Mouse (Mus musculus) kidney, adult 2 months (tissue): ENCODE data around the gene Mpv17. TPM values are rescaled to one million over a fixed set of nuclear protein-coding genes. Genes with fewer than 3 reads are reported as not detected.
A peak's percentile ranks its signal among the peaks of the same experiment; 100 is the strongest.

Experiments
- DNase-seq: peaks from one replicate; pipeline ENCODE4 v3.0.0; 2021
- H3K27ac ChIP-seq: fragments of 200-500 bp; 2 replicates; pipeline ENCODE4 v1.5.1; 2012; ENCODE audit warnings: low read depth, low read length, control low read depth, inconsistent platforms; ENCODE audit not compliant: insufficient read depth
- H3K27me3 ChIP-seq: fragments of 200-500 bp; replicated peaks from 2 replicates; pipeline ENCODE4 v1.6.1; 2012; ENCODE audit warnings: mild to moderate bottlenecking, moderate library complexity, low read length, inconsistent platforms; ENCODE audit not compliant: control insufficient read depth, insufficient read depth
- H3K36me3 ChIP-seq: fragments of 200-500 bp; 2 replicates; pipeline ENCODE4 v1.6.1; 2012; ENCODE audit warnings: mild to moderate bottlenecking, moderate library complexity, low read length, inconsistent platforms; ENCODE audit not compliant: control insufficient read depth, insufficient read depth
- H3K4me1 ChIP-seq: fragments of 200-500 bp; 2 replicates; pipeline ENCODE4 v1.6.1; 2011; ENCODE audit warnings: low read length; ENCODE audit not compliant: control insufficient read depth, insufficient read depth
- H3K4me3 ChIP-seq: fragments of 200-500 bp; 2 replicates; pipeline ENCODE4 v1.5.1; 2011; ENCODE audit warnings: mild to moderate bottlenecking, low read depth, low read length, control low read depth; ENCODE audit not compliant: insufficient read depth
- CTCF ChIP-seq: fragments of 200-500 bp; conservative IDR thresholded peaks from 2 replicates; pipeline ENCODE4 v1.5.1; 2011; ENCODE audit warnings: low read depth, mild to moderate bottlenecking, control low read depth, low read length, moderate library complexity, mixed read lengths; ENCODE audit not compliant: insufficient read depth, insufficient read length
- POLR2A ChIP-seq: fragments of 200-500 bp; IDR thresholded peaks from one replicate; pipeline ENCODE4 v1.6.1; 2011; ENCODE audit warnings: low read depth, low read length, control low read depth
- WGBS: fragments of 180-500 bp; shearing (Covaris S2); methylation state at CpG from one replicate; pipeline ENCODE4 v1.1.7; 2018; 5-methylcytosine and 5-hydroxymethylcytosine counted together
- polyA plus RNA-seq: library from polyadenylated mRNA; depleted of rRNA; stranded (reverse); fragments of >200 nt; gene quantifications from 2 replicates; pipeline ENCODE4 v1.2.3, GENCODE M21; 2012; rRNA removed

Gene Mpv17
- 212 and 233 TPM in 2 replicates for polyA plus RNA-seq

DNA sequence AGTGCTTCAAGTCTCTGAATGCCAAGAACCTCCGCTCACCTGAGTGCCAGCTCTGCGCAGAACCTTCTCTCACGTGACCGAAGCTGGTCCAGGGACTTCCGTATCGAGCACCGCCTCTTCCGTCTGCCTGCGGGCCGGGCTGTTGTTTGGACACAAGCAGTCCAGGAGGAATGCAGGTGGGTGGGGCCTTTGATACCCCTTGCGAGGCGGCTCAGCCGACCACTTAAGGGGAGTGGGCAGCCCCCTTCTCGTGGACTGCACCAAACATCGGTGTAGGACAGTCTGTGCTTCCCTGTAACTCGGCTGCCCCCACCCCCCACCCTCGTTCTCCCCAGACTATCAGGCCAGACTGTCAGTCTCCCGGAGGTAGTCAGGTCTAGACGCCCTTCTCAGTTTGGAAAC is at the start of gene Mpv17:
Mpv17 (minus strand) TSS at position 100 of the 402 bp plus-strand sequence.
- WGBS = under 1% methylated on average over 19 of the region's 19 CpGs
- peak within 1 kb of the TSS; percentile 76 for H3K27ac ChIP-seq
- H3K36me3 ChIP-seq = peaks cover 5% of the 10 kb centered on the region; the same call in 1 of the 2 replicates
- TF ChIP-seq POLR2A = peak; percentile 53
- TF ChIP-seq CTCF = no peak
- peak; percentile 94 for DNase-seq
- peak within 1 kb of the TSS; percentile 82 for H3K4me3 ChIP-seq
- H3K4me1 ChIP-seq = peaks cover 2% of the 10 kb centered on the region; the same call in 1 of the 2 replicates
- H3K27me3 ChIP-seq = no peaks in the 10 kb centered on the region

DNA sequence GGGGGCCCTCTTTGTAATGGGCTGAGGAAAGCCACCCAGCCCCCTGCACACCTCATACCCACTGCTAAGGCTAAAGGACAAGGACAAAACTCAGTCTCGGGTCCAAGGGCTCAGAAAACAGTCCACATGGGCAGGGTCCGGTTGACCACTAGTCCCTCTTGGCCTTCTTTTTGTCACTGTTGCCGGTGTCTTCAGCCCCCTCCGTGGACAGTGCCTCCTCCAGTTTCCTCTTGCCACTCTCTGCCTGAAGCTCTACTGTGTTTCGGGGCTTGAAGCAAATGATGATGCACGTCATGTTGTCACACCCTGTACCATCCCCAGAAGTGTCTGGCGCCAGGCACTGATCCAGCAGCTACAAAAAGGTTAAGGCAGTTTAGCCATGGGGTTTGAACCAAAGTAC is 48.9 kb upstream of the Mpv17 start:
- Histone ChIP-seq H3K27me3 (no peaks in the 10 kb centered on the region), H3K4me1 (no peaks in the 10 kb centered on the region; the same call in 1 of the 2 replicates), H3K27ac (peak overlapping the region; percentile 80; the same call in 1 of the 2 replicates), H3K4me3 (0 out of 2 replicates have a peak overlapping the region, but pooled peaks have one; percentile 74), H3K36me3 (peaks cover 5% of the 10 kb centered on the region)
- no peak for TF ChIP-seq POLR2A
- WGBS = 89% methylated on average over 7 of the region's 7 CpGs
- DNase-seq = no peak

DNA sequence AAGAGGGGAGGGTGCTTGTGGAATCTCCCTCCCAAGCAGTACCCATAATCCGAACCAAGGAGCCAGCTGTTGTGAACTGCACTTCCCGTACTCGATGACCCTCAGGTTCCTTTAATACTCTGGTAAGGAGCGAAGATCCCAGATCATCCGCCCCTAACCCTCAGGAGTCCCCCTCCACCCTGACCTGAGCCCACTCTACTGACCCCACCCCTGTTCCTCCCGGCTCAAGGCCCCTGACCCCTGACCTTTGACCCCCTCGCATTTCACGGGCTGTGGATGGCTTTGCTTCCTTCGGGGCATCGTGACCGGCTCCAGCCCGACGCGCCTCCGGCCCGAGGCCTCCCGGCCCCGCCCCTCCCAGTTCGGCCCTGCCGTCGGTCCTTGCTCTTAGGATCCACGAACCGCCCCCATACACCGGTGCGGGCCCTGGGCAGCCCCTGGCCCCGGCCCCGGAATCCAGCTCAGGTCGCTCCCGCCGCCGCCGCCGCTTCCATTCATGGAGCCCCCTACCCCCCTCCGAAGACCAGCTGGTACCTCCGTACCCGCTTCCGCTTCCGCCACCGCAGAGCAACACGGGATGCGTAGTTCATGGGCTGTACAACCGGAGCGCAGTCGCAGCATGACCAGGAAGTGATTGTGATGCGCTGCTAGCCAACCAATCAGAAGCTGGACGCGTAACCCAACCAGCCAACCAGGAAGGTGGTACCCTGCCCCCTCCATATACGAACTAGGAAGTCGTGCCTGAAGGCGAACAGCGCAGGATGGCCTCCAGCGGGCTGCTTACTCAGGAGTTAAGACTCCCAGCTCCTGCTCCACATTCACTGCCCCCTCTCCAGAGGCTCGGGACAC is 47.9 kb upstream of the Mpv17 start, which contains the start of gene Zfp513:
Zfp513 (minus strand) TSS at position 562 of the 849 bp plus-strand sequence.
- Histone ChIP-seq H3K4me1 (no peaks in the 10 kb centered on the region; the same call in 1 of the 2 replicates), H3K4me3 (peak within 1 kb of the TSS; percentile 74), H3K27me3 (no peaks in the 10 kb centered on the region), H3K36me3 (peaks cover 5% of the 10 kb centered on the region), H3K27ac (peak within 1 kb of the TSS; percentile 80)
- peak; percentile 99 for DNase-seq
- WGBS = under 1% methylated on average over 53 of the region's 53 CpGs
- TF ChIP-seq POLR2A (peak; percentile 72), CTCF (no peak)

DNA sequence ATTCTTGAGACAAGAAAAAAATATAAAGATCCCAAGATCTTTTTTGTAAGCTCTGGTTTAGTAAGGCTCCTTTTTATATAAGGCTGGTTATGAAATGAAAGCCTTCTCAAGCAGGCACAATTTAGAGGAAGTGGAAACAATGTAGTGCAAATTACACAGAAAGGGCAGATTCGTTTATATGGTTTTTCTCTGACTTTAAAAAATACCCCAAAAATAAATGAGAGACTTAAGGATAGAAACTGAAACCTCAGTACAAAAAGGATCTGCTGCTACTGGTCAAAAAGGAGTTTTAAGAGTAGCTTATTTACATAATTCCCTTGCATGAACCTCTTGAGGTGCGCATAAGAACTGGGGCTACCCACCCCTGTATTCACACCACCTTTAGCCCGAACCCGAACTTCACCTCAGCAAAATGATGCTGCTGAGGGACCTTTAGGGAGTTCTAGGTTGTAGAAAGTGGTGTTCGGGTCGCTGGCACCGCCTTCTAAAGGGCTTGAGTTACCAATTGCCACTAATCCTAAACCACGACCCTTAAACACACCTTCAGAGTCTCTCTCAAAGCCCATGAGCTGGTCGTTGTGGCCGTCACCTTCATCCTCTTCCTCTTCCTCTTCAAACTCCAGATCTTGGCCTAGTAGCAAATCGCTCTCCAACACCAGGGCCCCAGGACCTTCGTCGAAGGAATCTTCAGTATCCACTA is 47.1 kb upstream of the Mpv17 start:
- WGBS = 10% methylated on average over 13 of the region's 13 CpGs
- peak overlapping the region; percentile 71 for H3K4me3 ChIP-seq
- peak overlapping the region; percentile 29 for H3K27ac ChIP-seq
- no peaks in the 10 kb centered on the region for H3K27me3 ChIP-seq
- DNase-seq = no peak
- TF ChIP-seq CTCF (no peak), POLR2A (no peak)
- H3K36me3 ChIP-seq = peaks cover 8% of the 10 kb centered on the region
- no peaks in the 10 kb centered on the region; the same call in 1 of the 2 replicates for H3K4me1 ChIP-seq

DNA sequence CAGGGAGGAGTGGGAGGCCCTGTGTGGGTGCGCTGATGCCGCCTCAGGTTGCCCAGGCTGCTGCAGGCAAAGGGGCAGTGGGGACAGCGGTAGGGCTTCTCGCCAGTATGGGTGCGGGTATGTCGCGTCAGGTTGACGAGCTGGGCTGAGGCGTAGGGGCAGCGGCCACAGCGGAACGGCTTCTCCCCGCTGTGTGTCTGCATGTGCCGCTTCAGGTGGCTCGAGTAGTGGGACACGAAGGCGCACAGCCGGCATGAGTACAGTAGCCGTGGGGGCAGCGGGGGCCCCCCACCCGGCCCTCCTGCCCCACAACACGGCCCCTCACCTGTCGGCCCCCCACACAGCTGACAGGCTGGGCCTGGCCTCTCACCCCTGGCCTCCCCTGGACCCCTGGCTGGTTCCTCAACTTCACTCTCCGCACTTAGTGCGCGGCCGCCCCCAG is 46.3 kb upstream of the Mpv17 start:
- peaks cover 10% of the 10 kb centered on the region for H3K36me3 ChIP-seq
- no peak overlapping the region for H3K4me3 ChIP-seq

DNA sequence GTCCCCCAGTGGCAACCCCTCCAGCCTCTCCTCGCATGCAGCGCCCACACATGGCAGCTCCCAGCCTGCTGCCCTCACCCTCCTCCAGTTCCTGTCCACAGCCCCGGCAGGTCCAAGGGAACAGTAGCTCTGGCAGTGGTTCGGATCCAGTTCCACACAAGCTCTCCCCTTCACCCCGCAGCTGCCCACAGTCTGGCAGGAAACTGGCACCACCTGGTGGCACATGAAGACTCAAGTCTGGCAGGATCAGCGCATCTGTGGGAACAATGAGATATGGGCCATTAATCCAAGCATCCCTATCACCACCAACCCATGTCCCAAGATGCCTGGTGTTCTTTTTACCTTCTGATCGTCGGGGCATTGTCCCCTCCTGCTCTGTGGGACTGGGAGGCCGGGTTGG is 45.8 kb upstream of the Mpv17 start:
- TF ChIP-seq POLR2A (no peak), CTCF (peak; percentile 35)
- 54% methylated on average over 9 of the region's 9 CpGs for WGBS
- DNase-seq = peak; percentile 29
- Histone ChIP-seq H3K4me1 (no peaks in the 10 kb centered on the region; the same call in 1 of the 2 replicates), H3K4me3 (no peak overlapping the region), H3K27ac (no peak overlapping the region), H3K27me3 (no peaks in the 10 kb centered on the region), H3K36me3 (peaks cover 10% of the 10 kb centered on the region)

More for the DNA sequence above, 46.3 kb upstream of the Mpv17 start:
- WGBS = 81% methylated on average over 27 of the region's 27 CpGs
- TF ChIP-seq POLR2A = no peak
- TF ChIP-seq CTCF = no peak
- no peak for DNase-seq
- H3K27ac ChIP-seq = no peak overlapping the region
- no peaks in the 10 kb centered on the region; the same call in 1 of the 2 replicates for H3K4me1 ChIP-seq
- H3K27me3 ChIP-seq = no peaks in the 10 kb centered on the region
